Mouse (Mus musculus) left cerebral cortex, adult 9 months (tissue): Measurements from ENCODE around the gene Pkn3.
A peak's percentile ranks its signal among the peaks of the same experiment; 100 is the strongest.

Experiments used
- DNase-seq, 2 experiments: peaks; one replicate each; pipeline ENCODE4 v3.0.0; 2022; ENCODE audit warnings: low spot score in 2 of 2

Gene Pkn3

DNA sequence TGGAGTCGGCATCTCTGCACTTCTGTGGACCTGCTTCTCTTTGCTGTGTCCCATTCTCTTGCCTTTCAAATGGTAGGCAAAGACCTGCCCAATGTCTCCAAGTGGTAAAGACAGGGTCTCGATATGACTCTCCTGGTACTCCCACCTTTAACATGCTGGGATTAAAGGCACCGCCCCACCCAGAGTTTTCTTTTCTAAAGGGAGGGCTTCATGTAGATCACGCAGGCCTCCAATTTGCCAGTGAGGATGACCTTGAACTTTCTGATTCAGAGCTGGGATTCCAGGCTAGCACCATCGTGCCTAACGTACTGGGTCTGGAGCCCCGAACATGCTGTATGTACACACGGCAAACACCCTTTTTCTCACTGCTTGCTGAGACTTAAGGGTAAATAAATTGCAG, 14.2 kb upstream of the Pkn3 start:
- DNase-seq = no peak

DNA sequence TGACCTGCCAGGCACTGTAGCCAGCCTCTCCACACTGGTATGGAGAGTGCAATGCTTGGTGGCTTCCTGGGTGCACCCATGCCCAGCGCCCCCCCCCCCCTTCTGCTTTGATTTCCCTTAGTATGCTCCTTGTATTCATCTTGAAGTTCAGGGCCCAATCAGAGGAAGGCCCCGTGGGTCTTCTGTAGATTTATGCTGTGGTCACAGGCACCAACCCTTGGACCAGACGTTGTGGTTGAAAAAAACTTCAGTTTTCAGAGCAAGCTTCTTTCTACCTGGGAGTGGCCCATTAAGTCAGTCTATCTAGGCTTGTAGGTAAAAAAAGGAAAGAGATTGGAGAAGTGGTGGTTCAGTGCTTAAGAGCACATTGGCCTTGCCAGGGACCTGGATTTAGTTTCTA, 13.7 kb upstream of the Pkn3 start:
- no peak for DNase-seq

DNA sequence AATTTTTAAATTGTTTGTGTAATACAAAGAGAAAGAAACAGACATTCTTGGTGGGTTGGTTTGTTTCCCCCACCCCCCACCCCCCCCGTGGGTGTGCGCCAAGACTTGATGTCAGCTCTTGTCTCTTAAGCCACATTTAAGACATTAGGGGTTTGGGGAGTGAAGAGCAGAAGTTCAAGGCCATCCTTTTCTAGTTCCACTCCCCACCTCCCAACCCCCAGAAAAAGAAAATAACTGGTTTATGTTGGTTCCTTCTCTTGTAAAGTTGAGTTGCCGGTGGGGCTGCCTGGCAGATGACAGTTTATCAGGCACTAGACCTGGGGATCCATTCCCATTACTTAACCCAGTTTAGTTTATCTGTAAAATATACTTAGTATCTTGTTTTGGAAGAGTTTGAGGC, 13.2 kb upstream of the Pkn3 start:
- DNase-seq = no peak

DNA sequence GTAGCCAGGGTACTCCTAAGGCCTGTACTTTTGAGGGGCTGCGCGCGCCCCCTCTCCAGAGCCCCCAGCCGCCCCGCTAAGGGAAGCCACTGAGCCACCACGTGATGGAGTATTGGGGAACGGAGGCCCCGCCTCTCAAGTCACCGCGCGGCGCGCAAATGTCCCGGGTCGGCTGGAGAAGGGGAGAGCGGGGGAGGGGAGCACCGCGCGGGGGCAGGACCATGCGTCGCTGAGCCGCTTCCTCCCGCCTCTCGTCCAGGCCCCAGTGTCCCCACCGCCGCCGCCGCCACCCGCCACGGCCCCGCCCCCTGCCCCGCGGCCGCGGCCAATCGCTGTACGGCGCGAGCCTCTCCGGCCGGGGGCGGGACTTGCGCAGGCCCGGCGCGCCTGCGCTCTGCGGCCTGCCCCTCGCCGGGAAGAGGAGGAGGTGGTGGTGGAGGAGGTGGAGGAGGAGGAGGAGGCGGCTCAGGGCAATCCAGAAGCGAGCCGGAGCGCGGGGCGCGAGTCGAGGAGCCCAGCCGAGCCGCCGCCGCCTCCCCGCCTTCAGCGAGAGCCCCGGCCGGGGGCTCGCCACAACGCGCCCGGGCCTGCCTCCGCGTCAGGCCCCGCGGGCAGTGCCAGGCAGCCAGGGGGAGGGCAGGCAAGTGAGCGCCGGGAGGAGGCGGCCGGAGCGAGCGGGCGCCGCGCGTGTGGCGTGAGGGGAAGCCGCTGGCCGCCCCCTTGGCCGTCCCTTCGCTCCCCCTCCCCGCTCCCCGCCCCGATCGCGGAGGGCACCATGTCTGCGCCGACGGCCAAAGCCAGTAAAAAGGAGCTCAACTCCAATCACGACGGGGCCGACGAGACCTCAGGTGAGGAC, 11.2 kb upstream of the Pkn3 start:
- peak; percentile 82 to 87 for DNase-seq

DNA sequence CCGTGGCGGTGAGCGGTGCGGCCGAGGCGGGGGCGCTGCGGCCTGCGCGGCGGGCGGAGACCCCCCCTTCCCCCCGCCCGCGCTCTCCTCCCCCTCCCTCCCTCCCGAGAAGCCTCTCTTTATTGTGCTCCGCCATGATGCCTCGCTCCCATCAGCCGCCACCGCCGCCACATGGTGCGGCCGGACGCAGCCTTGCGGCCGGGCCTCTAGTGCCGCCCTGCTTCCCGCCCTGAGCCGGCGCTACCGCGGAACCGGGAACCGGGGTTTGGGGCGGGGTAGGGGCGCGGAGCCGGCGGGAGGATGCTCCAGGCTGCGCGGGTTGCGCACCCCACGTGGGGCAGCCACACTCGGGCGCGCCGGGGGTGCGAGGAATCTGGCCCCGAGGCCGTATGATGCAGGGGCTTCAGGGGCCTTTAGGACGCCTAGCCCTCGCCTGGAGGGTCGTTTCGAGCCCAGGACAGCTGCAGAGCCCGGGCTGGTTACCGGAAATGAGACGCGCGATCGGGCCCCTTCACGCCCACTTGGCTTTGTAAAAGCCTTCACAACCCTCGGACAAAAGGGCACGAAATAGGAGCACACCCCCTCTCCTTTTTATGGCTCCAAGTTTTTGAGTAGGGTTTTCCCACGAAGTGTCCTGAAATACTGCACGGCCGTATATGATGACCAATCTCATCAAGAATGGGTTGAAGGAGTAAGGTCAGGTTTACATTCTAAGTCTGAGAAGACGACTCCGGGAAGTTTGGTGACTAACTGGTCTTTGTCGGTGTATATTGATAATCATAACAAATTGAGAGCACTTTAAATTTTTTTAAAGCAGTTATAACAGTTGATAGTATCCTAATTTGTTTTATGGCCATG, 10.2 kb upstream of the Pkn3 start:
- DNase-seq = peak in 1 of 2 experiments; percentile 30

DNA sequence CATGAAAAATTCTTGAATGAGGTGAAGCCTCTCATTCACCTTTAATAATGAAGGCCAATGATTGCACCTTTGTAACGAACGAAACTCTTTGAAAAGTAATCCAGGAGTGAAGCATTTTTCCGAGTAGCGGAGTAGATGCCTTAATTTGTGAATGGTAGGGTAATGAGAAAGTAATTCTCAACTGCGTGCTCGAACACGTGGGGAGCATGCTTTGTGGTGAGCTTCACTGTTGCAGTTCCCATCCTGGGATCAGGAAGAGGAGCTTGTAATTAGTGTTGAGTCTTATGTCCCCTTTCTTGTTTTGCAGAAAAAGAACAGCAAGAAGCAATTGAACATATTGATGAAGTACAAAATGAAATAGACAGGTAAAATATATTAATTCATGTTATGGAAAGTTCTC, 9.5 kb upstream of the Pkn3 start:
- DNase-seq = no peak

DNA sequence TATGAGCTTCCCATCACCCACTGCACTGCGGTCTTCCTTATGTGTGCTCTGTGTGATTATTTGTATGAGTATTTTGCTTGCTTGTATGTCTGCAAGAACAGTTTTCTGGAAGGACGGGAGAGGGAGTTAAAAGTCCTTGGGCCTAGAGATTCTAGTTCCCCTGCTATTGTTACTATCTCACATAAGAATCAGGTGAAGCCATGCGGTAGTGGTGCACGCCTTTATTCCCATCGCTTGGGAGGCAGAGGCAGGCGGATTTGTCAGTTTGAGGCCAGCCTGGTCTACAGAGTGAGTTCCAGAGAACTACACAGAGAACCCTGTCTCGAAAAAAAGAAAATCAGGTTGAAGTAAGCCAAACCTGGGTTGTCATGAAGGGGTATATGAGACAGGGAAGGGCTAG, 4.6 kb upstream of the Pkn3 start:
- DNase-seq = no peak

DNA sequence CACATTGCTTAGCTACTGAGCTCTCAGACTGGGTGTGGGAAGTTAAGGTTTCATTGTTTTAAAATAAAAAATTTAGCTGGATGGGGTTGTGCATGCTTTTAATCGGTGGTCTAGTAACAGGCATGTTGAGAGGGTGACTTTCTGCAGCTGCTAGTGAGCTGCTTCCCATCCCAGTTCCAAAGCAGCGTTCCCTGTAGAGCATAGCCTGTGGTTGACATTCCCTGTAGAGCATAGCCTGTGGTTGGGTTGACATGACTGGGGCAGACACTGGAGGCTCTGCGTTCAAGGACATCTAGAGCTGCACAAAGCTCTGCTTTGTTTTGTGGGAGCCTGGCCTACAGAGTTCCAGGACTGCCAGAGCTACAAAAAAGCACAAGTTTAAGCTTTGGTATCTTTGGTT, 4.2 kb upstream of the Pkn3 start:
- no peak for DNase-seq

DNA sequence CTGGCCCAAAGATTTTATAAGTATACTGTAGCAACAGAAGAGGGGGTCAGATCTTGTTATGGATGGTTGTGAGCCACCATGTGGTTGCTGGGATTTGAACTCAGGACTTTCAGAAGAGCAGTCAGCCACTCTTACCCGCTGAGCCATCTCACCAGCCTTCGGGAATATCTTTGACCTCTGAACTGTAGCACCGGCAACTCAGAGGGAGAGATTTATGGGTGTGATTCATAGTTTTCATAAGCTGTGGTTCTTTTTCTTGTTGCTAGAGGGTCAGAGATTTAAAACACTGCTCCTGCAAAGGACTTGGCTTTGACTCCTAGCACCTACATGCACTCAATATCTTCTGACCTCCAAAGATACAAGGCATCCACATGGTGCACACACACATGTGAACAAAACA, 1.9 kb upstream of the Pkn3 start:
- no peak for DNase-seq

DNA sequence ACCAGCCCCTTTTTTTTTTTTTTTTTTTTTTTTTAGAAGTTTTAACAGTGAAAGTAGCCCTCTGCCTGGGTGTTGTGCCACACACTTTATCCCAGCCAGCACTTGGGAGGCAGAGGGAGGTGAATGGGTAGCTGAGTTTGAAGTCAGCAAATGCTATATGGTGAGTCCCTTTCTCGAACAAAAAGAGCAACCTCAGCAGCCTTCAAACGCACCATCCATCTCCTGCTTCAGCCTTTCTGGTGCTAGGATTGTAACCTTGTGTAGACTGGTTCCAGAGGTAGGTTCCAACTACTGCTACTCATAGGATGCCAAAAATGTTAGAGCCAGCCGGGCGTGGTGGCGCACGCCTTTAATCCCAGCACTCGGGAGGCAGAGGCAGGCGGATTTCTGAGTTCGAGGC, 1.0 kb upstream of the Pkn3 start:
- DNase-seq = no peak

DNA sequence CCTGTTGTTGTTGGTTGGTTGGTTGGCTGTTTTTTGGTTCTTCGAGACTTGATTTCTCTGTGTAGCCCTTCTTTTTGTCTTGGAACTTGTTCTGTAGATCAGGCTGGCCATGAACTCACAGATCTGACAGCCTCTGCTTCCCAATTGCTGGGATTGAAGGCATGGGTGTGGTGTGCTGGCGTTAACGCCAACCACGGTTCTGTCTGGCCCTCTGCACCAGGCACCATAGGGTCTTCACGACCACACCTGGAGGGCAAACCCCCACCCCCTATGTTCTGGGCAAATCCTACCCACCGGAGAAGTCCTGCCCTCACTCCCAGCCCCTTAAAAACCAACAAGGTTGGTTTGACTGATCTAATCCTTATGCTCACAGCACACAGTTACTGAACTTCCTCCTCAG, 525 bp upstream of the Pkn3 start:
- DNase-seq = no peak

DNA sequence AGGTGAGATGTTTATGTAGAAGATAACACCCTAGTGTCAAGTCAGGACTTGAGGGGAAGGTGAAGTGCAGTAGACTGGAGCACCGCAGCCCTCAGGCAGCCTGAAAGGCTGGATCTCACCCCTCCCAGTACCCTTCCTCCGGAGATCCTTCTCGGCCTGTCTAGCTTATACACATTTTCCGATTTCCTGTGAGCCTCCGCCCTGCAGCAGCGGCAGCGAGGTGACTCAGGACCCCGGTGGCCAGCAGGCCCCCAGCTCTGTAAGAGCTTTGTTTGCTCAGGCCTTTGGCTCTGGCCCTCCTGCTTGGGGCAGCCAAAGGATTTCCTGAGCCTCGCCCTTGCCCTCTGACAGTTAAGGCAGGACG, 847 bp downstream of the Pkn3 start:
- DNase-seq = no peak

DNA sequence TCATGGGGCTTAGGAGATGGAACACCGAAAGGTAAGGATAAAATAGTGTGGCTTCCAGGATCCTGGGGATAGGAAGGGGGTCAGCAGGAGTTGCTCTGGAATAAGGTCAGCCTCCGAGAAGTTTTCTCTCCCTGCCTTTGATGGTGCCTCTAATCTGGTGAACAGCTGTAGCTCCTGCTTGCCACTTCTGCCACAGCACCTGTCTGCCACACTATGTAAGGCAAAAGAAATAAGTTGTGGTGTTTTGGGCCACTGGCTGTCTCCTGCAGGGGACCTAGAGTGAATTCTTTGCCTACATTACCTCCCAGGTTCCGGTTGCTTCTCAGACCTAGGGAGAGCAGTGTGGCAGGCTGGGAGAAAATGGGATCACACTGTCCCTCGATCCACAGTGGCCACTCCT, 1.3 kb downstream of the Pkn3 start:
- no peak for DNase-seq

DNA sequence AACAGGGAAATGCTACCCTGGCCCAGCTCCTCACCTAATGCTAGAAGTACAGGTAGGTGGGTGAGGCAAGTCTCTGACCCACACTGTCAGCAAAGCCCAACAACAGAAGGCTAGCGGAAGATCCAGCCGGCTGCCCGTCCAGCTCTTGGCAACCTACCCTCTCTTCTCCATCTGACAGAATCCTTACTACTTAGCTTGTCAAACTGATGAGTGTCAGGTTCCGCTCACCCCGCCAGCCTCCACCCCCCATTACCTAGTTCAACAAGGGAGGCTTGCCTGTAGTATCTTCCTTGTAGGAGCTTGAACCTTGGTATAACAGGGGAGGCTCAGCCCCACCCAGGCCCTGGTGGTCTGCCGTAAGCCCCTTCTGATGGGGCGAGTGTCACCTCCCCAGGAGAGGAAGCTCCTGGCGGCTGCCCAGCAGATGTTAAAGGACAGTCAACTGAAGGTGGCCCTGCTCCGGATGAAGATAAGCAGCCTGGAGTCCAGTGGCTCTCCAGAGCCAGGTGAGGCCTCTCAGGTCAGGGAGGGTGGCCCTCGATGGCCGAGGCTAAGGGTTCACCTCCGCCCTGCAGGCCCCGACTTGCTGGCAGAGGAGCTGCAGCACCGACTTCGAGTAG, 2.8 kb downstream of the Pkn3 start:
- DNase-seq = no peak

DNA sequence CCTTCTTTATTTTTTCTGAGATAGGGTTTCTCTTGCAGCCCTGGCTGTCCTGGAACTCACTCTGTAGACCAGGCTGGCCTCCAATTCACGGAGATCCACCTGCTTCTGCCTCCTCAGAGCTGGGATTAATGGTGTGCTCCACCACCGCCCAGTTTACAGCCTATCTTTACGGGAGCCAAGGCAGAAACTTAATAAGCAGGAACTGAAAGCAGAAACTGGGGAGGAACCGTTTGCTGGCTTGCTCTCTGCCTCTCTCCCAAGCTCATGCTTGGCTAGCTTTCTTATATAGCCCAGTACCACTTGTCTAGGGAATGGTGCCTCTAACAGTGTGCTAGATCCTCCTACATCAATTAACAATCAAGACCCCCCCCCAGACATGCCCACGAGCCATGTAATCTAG, 6.6 kb downstream of the Pkn3 start:
- no peak for DNase-seq

DNA sequence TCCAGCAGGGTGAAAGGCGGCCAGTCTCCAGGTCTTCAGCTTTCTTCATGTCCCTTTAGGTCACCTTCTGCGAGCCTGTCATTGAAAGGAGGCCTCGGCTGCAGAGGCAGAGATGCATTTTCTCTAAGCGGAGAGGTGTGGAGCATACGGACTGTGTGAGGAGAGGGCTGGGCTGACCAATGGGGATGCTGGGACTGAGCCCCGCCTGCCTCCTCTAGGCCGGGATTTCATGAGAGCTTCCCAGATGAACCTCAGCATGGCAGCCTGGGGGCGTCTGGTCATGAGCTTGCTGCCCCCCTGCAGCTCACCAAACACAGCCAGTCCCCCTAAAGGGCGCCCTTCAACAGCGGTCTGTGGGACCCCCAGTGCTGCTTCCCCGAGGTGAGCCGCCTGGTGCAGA, 7.1 kb downstream of the Pkn3 start:
- no peak for DNase-seq

DNA sequence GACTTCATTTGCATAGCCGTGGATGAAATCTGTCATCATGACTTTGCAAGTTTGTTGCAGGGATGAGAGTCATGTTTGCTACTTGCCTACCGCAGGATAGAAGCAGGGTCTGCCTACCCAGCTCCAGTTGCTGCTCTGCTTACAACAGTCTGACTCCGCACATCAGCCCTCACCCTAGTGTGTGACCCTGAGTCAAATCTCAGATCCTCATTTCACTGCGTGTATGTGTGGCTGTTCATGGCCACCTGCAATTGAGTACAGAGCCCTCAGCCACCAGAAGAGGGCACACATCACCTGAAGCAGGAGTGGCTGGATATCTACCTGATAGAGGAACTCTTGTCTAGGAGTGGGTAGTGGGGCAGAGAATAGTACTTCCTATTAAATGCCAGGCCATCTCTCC, 9.8 kb downstream of the Pkn3 start:
- no peak for DNase-seq

DNA sequence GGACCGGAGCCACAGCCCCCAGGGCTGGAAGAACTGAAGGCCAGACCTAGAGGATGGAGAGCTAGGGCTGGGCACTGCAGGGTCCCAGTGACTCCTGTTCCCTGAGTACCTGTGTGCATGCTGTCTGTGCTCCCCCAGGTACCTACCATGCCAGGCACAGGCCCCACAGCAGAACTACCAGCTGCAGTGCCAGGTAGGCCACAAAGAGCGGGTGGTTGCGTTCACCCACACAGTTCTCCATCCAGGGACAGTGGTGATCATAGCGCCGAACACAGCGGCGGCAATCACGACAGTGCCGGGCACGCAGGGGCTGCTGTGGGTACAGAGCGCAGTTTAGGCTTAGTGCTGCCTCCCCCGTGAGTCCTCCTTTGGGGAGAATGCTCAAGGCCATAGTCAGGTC, 14.0 kb downstream of the Pkn3 start:
- no peak for DNase-seq

DNA sequence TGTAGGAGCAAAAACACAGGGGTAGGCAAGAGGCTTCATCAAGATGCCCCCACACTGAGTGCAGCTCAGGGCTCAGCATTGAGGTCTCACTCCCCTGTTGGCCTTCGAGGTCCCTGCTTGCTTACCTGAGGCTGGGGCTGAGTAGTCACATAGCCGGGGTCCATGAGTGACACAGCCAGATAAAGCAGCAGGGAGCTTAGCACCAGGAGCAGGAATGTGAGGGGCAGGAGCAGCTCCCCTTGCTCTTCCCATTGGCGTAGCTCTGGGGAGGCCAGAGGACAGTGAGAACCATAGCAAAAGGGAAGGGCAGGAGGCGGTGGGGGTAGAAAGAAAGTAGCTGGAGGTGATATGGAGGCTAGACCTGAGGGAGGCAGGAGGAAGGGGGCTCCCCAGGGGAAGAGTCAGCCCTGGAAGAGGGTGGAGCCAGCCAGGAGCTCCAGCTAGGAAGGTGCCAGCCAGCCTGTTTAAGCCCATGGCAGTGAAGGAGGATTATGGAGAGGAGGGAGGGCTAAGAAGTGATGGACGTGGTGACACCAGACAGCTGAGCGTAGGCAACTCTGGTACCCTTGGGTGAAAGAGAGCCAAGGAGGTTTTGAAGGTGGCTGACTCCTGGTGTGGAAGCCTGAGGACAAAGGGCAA, 14.9 kb downstream of the Pkn3 start:
- DNase-seq = no peak

DNA sequence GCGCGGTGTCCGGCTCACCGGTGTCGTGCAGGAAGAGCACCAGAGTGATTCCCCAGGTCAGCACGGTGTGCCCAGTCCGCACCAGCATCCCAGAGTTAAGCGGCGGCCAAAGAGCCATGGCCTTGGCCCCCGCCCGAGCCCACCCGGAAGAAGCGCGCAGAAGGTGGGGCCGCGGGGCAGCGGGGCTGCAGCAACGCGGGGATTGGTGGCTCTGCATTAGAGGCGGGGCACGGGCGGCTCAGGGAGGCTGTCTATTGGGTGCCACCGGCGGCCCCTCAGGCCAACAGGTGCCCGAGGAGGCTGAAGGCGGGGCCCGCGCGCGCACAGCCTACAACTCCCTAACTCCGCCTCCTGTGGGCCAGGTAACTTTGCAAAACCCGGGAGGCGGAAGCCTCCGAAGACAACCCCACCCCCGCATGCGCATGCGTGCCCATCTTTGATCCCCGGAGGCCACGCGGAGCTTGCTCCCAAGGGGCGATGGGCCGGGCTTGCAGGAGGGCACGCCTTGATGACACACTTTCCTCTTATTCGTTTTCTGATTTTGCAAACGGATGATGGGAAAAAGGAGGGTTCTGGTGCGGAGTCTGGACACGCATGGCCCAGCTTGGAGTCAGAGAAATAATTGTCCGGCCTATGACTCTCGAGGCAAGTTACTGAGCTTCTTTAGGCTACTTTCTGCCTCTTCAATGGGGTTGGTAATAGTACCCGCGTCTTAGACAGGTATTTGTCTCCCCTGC, 16.2 kb downstream of the Pkn3 start, which contains the start of gene Zdhhc12:
Gene Zdhhc12 (minus strand): TSS at position 178 of the 737 bp plus-strand sequence.
- peak; percentile 92 for DNase-seq

DNA sequence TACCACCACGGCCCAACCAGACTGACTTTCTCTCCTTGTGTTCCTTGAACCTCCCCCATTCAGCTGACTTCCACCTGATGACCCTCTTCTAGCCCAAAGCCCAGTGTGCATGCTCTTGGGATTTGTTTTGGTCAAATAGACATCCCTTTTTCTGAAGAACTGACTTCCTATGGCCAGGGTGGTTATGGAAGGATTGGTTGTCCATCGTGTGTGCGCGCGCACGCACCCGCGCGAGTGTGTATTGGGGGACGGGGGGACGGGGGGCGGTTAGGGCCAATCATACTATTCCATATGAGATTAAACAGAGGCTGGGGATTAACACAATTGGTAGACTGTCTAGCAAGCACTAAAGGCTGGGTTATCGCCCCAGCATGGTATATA, 16.7 kb downstream of the Pkn3 start:
- DNase-seq = no peak
